Mouse (Mus musculus) frontal cortex, adult 2 months (tissue): ENCODE measurements at regions not wholly inside any gene's neighbourhood (a gene's known extent, or its start where the extent isn't known, plus 50 kb on each side); places are given as distances from the start of the nearest gene placed in this dataset.

Experiments
- DNase-seq, 2 experiments: peaks; one replicate each; pipeline ENCODE4 v3.0.0; 2022; ENCODE audit warnings: low spot score in 1 of 2; ENCODE audit errors: extremely low spot score in 1 of 2

DNA sequence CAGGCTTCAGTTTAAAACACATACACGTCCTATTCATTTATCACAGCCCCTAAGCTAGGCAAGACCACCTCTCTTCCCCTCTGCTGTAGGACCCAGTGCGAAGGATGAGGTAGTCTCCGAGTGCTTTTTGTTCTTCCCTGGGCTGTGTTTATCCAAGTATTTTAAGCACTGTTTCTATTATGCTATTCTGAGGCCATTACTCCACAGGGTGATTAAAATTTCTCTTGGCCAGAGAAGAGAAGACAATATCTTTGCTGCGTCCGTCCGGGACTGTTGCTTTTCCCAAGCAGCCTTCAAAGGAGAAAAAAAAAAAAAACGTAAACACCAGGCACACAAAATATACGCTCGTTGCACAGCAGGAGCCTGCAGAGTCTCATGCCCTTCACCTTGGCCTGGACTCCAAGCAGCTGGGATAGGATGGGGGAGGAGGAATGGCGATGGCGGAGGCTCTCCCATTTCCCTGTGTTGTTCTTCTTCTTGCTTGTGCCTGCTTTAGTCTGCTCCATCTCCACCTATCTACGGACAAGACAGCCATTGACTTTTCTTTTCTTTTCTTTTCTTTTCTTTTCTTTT is 83.1 kb upstream of the Tbx3 start:
- DNase-seq: no peak

DNA sequence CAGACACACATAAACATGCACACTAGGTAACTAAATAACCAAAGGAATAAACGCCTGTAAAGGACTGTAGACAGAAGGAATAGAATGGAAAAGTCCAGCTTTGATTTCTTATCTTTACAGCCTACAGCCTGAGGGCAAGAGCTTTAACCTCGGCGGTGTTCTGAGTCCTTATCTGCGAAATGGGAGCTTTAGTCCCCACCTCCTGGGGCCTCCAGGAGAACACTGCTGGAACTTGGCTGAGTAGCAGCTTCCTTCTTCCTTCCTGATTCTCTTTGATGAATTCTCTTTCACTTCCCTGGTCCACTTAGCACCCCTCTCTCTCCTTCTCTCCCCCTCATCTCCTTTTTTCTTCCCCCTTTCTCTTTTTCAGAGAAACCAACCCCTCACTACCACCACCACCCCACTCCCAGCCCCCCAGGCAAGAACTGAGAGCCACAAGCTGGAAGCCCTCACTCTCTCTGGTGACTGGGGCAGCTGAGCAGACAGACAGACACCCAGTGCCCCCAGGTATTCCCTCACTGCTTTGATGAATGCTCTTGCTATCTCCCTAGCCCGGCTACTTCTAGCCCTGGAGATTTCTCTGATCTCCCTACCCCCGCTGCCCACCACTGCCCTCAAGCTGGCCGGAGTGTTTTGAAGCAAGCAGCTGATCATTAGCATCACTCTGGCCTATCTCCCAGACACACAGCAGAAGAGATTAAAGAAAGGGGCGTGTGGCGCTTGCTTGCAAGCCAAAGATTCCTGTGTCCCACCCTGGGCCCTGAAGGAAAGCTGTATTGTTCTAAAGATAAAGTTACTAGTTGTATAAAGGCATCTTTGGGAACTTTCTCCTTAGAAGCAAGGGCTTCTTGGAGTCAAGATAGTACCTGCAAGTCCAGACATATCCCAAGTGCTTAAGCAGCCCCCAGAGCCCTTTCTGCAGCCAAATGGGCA is 81.9 kb upstream of the Tbx3 start:
- no peak for DNase-seq

DNA sequence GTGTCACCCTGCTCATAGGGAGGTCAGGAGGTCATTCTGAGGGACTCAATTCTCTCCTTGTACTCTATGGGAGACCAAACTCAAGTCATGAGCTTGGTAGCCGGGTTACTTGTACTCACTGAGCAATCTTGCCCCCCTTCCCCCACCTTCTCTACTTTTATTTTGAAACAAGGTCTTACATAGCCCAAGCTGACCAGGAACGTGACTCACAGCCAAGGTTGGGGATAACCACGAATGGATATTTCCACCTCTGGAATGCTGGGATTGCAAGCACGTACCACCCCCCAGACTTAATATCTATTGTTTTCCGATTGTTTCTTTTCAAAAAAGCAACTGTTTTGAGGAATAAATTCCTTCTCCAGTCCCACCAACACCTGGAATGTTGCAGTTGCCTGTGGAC is 79.2 kb upstream of the Tbx3 start:
- DNase-seq: no peak

DNA sequence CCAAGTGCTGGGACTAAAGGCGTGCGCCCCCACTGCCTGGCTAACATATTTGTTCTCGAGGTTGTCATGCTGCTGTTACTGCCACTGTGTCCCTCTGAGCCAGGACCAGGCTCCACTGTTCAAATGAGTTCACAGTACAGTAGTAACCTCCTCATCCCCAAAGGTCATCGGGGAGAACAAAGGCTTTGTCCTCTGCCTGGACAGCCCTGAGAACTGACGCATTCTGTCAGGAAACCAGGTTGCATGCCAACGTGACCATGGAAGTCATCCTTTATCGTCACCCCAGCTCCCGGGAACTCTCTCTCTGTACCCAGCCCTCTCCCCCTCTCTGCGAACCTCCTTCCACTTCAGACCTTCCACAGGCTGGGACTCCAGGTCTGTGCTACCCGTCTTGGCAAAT is 77.6 kb upstream of the Tbx3 start:
- no peak for DNase-seq

DNA sequence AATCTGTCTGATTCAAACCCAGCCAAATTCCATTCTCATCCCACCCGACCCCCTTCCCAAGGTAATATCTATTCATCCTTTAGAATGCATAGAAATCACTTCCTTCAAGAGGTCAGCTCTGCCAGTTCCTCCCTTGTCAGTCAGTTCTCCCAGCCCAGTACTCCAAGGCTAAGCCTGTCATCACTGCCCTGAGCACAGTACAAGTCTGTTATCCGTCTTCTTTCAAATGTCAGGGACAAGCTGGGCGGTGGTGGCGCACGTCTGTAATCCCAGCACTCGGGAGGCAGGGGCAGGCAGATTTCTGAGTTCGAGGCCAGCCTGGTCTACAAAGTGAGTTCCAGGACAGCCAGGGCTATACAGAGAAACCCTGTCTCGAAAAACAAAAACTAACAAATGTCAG is 75.9 kb upstream of the Tbx3 start:
- no peak for DNase-seq

DNA sequence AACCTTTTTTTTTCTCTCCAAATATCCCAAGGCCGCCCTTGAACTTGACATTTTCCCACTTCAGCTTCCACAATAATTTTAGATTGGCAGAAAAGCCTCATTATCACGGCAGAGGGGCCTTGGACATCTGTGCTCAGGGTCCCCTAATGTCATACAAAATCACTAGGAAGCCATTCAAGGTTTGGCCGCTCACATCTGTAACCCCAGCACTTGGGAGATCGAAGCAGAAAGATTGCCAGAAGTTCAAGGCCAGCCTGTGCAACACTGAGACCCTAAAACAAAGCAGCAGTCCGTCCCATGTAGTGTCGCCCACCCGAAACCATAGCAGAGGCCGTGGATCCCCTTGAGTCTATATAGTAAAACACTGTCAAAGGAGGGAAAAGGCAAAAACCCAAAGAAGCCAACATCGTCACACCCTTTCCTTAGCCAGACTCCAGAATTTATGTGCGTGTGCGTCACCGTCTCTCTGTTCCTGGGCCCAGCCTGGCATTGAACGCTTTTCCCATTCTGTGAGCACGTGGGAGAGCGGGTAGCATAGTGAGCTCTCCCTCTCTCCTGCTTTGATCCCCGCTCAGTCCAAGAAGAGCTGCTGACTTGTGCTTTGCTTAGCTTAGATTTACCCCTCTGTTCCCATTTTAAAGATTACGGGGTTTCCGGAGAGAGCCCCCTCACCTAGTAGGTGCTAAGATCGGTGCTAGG is 74.0 kb upstream of the Tbx3 start:
- DNase-seq: no peak

DNA sequence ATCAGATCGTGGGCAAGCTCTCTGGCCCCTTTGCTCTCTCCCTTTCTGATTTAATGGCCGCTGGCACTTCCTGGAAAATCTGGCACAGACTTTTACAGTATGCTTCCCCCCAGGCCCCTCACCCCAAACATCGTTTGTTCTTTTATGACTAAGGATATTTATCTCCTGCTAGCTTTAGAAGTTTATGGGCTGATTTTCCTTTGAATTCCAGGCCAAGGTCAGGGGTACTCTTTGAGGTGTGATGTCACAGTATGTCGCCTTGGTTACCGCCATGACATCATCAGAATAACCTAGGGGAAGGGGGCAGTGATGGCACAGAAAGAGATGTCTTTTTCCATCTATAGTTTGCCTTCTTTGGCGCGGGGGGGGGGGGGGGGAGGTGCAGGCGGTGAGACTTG is 73.5 kb upstream of the Tbx3 start:
- no peak for DNase-seq

DNA sequence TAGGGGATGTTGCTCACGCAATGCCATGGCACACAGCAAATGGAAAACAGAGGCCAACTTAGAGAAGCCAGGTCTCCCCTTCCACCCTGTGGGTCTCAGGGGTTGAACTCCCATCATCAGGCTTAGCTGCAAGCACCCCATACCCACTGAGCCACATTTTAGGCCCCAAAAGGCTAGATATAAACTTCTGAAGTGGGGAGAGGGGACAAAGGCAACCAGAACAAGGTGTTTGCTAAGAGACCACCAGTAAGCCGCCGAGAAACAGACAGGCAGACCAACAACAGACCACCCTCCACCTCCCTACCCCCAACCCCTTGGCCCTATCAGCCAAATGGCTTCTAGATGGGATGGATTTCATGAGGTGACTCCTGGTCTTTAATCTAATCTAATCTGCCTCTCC is 72.9 kb upstream of the Tbx3 start:
- DNase-seq: no peak

DNA sequence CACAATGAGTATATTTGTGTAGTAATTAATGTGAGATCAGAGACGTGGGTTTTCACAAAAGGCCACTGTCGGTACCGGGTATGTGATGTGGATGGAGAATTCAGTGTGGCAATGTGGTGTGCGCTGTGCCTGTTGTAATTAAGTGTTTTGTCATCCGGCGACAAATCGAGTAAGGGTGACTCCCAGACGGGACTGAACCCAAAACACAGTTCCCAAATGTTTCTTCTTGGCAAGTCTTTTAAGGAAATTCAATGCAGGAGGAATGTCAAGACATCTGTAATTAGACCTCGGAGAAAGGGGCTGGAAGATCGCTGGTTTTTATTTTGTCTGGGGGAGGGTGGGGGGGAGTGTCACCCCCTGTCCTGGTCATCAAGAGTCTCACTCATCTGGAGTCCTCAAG is 72.3 kb upstream of the Tbx3 start:
- DNase-seq: no peak

DNA sequence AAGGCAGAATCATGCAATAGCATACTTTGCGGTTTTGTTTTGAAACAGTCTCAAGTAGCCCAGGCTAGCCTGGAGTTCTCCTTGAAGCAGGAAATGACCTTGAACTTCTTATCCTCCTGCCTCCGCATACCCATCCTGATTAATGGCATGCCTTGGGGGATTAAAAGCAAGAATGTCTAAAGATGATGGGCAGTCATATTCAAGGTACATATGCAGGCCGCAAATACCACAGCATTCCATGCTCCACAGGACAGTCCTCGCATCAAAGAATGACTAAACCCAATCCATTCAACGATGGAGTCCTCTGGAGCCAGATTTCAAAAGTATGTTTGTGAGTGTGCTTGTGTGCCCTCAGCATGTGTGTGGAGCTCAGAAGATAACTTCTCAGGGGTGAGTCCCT is 69.1 kb upstream of the Tbx3 start:
- no peak for DNase-seq

DNA sequence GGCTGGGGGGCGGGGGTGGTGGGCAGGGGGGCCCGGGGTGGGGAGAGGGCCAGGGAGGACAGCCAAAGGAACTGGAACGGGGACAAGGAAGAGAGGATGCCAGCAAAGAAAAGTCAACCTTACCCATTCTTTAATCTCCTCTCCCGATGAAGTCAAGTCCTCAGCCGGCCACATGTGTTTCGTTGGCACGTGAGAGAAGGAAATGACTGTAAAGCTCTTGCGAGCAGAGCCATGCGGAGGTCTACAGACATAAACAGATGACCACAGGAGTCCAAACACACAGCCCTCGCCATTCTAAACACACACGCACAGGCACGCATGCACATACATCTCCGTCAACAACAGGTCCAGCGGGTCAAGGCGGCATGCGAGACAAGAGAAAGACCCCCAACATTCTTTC is 68.5 kb upstream of the Tbx3 start:
- no peak for DNase-seq

DNA sequence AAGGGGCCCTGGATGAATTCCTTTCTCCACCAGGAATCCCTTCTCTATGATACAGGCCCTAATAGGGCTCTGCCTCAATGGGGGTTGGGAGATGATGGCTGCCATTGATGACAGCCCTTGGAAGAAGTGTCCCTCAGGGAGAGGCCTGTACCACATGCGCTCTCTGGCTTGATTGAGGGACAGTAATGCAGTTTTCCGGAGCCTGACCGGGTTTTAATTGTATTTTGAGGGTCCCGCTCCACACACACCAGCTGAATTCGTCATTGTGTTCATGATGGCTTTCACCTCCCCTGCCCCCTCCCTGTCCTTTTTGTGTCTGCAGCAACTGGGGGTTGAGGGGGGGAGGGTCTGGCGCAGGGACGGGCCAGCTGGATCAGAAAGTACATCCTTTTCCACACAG is 65.0 kb upstream of the Tbx3 start:
- no peak for DNase-seq

DNA sequence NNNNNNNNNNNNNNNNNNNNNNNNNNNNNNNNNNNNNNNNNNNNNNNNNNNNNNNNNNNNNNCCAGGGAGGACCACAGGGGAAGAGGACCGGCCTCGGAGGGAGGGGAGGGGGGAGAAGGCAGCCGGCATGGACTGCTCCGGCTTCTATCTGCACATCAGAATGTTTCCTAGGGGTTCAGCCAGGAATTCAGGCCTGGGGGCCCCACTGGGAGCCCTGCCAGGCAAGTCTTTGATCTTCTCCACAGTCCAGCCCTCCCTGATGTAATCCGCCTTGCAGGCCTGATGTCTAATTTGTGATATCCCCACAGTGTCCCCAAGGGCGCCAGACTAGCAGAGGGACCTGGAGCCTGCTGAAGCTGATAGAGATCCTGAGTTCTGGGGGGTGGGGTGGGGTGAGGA is 57.1 kb upstream of the Tbx3 start:
- no peak for DNase-seq

DNA sequence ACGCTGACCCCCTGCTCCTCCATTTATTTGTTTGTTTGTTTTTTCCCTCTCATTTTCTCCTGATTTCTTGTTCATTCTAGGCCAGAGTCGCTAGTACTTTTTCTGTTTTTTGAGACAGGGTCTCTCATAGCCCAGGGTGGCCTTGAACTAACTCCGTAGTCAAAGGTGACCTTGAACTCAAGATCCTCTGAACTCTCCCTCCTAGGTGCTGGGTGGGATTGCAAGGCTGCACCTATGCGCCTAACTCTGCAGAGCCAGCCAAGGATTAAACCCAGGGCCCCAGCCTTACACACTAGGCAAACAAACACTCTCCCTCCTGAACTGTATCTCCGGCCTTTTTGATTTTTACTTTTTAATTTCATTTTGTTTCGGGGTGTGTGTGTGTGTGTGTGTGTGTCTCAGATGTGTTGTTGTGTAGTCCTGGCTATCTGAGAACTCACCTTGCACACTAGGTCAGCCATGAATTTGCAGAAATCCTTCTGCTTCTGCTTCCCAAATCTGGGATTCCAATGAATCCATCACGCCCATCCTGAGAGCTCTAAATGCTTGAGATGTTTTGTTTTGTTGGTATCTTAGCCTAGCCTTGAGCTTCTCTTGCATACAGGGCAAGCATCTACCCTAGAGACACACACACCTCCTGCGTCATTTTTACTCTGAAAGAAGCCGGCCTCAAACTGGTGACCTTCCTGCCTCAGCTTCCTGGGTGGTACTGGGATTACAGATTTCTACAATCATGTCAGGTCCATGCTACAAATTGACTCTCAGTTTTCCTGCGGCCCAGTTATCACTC is 56.3 kb upstream of the Tbx3 start:
- no peak for DNase-seq

DNA sequence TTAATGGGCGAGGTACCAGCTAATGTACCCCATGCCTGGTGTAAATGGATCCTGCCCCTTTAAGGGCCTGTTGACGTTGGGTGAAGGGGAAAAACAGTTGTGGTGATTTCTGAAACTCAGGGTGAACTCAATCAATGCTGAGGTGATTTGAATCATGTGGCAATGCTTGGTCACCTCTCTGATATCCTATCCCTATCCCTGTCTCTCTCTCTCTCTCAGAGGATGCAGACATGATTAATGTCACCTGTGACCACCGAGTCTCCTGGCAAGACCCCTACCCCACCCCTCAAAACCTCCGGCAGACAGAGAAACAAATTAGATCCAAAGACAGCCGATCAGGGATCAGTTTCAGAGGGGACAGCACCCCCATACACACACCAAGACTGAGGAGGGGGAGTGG is 54.8 kb upstream of the Tbx3 start:
- no peak for DNase-seq

DNA sequence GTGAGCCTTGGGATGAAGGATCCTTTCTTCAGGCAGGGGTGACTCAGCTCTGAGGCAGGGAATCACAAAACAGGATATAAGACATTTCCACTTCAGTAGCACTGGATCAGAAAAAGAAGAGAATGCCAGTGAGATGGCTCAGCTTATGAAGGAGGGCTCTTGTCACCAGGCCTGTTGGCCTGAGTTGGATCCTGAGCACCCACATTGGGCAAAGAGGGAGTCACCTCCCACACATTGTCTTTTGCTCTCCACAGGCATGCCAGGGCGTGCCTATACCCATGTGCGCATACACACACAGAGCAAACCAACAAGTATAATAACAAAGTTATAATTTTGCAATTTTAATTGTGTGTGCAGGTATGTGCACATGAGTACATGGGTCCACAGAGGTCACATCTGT is 52.6 kb upstream of the Tbx3 start:
- no peak for DNase-seq

DNA sequence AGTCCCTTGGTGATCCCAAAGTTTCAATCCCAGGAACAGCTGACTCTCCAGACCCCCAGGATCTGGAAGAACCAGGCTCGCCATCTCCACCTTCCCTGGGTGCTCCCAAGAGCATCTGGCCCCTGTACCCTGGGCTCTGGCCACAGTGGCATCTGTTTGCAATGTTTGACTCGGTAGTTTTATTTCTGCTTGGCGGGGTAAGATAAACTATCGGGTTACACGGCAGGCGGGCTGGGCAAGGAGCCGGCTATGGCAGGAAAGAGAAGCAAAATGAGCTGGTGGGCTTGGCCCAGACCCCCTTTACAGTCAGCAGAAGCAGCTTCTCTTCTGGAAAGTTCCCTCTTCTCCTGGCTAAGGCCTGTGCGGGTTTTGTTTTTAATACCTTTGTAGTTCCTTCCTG is 50.6 kb upstream of the Tbx3 start:
- no peak for DNase-seq
